Mouse (Mus musculus) urinary bladder, postnatal 25 days (tissue): ENCODE measurements around the gene Rps16.
A peak's percentile ranks its signal among the peaks of the same experiment; 100 is the strongest.

Experiments used
- DNase-seq: peaks from one replicate; pipeline ENCODE4 v3.0.0; 2022; ENCODE audit warnings: low spot score

The Rps16 gene

DNA sequence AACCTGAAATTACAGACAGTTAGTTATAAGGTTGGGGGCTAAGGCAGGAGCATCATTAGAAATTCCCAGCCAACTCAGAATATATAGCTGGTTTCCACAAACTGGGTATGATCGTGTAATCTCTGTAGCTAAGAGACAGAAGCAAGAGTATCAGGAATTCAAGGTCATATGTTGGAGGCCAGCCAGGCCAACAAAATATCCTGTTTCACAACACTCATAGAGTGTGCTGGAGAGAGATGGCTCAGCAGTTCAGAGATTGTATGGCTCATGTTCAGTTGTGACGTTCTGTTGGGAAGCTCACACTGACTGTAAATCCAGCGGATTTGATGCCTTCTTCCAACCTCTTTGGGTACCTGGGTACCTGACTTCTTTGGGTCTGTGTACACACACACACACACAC, 2.7 kb upstream of the Rps16 start:
- DNase-seq = no peak

GRCm38 (mm10) chr7:28348601-28349000, 1.9 kb upstream of the Rps16 start:
- DNase-seq = no peak

- DNase-seq = no peak
Measured at GRCm38 (mm10) chr7:28351676-28352191, 1.3 kb downstream of the Rps16 start.

DNA sequence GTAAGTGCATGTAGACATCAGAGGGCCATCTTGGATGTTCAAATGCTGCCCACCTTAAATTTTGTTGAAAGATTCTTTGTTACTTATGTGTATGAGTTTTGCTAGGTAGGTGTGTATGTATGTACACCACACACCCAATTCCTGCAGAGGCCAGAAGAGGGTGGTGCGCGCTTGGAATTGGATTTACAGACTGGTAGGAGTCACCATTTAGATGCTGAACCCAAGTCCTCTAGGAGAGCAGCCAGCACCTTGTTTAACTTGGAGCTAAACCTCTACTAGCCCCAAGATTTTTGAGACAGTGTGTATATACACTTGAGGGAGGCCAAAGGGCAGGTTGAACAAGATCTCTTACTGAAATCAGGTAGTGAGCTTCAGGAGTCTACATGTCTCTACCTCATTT, 2.8 kb downstream of the Rps16 start:
- no peak for DNase-seq

- no peak for DNase-seq
Measured at GRCm38 (mm10) chr7:28354113-28354581, 3.7 kb downstream of the Rps16 start.

DNA sequence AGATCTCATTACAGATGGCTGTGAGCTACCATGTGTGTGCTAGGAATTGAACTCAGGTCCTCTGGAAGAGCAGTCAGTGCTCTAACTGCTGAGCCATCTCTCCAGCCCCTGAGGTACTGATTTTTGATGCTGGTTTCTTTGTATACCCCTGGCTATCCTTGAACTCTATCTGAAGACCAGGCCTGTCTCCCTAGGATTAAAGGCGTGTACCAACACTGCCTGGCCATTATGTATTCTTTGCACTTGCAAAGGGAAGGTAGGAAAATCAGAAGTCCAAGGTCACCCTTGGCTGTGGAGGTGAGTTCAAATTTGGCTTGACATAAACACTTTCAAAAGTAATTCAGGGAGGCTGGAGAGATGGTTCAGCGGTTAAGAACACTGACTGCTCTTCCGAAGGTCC, 4.1 kb downstream of the Rps16 start:
- no peak for DNase-seq

DNA sequence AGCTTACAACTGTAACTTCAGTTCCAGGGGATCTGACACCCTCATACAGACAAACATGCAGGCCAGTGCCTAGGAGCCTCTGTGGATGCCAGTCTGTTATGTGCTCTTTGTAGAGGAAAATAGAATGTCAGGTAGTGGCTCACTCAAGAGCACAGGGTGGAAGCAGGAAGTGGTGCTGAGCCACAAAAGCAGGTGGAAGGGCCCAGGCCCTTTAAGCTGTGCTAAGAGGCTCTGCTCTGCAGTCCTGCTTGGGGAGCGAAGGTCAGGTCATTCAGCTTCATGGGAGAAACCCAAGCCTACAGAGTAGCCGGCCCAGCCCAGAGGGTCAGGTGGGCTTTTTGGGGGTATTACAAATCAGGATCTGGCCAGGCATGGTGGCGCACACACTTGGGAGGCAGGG, 4.8 kb downstream of the Rps16 start:
- no peak for DNase-seq

DNA sequence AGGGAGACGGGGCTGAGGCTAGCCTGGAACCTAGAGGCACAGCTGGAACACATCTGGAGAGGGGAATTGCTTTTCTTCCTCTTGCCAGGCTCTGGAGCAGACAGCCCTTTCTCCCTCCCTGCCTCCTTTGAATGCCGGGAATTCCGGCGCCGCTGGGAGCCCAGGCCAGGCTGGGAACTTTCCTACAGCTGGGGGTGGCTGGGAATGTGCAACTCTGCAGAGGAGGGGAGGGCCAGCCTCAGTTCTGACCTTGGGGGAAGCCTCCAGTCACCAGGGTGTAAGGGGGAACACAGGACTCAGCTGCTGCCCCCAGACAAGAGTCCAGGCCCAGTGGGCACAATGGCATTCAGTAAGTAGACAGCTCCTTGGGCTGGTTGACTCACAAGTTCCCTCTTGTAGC, 6.5 kb downstream of the Rps16 start:
- no peak for DNase-seq

DNA sequence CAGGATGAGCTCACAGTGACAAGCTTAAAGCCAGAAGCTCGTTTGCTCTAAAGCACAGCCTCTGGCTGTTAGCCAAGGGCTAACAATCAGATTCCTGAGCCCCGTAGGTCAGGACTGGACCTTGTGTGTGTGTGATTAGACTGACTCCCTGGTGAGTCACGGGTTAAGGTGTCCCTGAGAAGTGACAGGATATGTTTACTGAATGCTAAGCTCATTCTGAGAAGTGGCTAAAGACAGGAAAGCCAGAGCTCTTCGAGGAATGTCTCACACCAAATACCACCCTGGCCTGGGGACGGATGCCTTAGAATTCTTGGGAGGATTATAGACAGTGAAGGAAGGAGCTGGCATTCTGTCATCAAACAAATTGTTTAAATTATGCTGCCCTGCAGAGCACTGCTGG, 7.5 kb downstream of the Rps16 start:
- no peak for DNase-seq

- no peak for DNase-seq
Measured at GRCm38 (mm10) chr7:28358431-28358830, 8.0 kb downstream of the Rps16 start.

DNA sequence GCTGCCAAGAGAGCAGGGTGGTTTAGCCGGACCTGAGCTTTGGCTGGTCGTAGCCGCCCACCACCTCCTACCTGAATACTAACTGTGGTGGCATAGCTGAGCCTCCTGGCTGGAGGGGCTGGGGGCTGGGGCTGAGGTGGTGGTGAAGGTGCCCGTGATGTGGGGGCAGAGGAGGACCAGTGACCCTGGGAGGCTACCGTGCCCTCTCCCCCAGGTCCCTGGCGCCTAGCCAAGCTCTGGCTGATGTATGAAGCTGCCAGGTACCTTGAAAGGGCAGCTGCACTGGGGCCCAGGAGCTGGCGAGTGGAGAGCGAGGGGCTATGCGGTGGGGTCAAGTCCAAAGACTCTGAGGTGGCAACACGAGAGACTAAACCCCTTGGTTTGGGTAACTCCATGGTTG, 9.4 kb downstream of the Rps16 start:
- no peak for DNase-seq

DNA sequence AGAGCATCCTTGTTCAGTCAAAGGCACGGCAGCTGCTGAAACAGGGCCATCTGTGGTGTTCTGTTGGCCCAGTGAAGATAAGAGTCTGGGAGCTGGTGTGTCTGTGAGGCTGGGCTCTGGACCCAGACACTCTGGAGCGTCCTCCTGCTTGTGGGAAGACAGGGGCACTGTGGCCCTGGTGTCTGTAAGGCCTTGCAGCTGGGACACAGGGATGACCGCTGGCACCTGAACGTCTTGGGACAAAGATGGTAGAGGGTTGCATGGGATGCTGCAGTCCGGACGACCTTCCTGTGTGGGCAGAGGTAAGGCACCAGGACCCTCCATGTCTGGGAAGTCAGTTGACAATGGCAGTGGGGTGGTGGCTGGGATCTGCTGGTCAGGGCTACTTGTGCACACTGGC, 9.8 kb downstream of the Rps16 start:
- no peak for DNase-seq

- DNase-seq = no peak
Measured at GRCm38 (mm10) chr7:28361647-28362341, 11.3 kb downstream of the Rps16 start.

GRCm38 (mm10) chr7:28362441-28363060, 12.1 kb downstream of the Rps16 start:
- DNase-seq = no peak

DNA sequence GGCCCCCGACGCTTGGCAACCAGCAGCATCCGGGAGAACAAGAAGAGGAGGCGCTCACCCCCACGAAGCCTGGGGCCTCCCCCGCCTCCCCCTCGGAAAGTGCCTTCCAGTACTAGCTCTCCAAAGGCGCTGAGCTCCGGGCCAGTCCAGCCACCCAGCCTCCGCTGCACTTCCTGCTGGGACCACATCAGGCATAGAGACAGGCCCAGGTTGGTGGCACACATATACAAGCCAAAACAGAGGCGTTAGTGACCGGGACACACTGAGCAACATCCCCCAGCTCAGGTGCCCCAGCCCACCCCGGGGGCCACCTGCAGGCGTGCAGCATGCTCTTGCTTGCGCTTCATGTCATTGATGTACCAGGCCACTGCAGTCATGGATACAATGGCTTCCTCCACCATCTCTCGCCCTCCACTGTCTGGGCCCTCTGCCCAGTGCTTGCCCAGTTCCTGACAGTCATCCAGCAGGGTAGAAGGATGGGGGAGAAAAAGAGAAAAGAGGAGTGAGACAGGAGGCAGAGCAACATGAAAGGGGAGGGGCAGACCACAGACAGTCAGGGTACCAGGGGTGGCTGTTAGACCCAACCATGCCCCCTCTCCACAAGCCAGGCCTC, 17.3 kb downstream of the Rps16 start:
- no peak for DNase-seq

DNA sequence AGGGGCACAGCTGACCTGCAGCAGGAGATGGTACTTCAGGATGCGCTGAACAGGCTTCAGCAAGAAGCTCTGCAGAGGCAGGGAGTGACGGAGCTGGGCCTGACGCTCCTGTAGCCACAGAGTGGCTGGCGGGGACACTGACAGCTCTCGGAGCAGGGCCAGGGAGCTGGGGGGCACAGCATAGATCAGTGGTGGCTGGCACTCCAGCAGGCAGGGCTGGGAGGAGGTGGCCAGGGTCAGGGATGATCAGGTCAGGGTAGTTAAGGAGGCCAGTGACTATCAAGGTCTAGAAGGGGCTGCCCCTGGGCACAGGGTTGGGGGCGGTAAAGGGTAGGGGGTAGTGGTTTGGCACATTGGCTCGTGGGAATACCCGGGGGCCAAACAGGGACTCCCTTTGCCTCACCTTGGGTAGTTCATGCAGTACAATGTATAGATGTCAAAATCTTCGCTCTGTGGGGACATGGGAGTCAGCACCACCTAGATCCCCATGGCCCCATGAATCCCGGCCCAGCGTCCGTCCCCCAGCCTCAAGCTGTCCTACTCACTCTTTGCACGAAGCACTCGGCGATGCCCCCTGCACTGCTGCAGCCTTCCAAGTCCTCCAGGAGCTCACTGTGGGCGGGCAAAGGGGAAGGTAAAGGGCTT, 17.9 kb downstream of the Rps16 start:
- DNase-seq = no peak

- DNase-seq = no peak
Measured at GRCm38 (mm10) chr7:28370051-28370450, 19.6 kb downstream of the Rps16 start.

DNA sequence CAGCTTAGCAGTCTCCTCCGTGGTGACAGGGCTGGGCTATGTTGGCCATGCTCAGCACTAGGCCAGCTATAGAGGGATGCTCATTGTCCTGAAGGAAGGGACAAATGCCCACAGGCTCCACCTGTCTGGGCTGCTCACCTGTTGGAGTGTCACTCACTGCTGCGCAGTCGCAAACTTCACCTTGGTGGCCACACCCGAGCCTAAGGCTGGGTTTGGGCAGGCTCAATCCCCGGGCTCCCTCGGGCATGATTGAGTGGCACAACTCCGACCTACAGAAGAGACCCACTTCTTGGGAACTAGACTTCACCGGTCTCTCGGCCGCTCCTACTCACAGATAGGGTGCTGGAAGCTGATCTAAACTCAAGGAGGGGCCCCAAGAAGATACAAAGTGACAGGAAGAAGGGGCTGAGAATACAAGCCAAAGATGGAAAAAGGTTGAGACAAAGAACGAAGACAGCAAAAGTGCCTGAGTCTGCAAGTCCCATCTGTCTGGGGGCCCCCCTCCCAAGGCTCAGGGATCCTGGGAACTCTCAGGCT, 20.6 kb downstream of the Rps16 start:
- peak; percentile 50 for DNase-seq

DNA sequence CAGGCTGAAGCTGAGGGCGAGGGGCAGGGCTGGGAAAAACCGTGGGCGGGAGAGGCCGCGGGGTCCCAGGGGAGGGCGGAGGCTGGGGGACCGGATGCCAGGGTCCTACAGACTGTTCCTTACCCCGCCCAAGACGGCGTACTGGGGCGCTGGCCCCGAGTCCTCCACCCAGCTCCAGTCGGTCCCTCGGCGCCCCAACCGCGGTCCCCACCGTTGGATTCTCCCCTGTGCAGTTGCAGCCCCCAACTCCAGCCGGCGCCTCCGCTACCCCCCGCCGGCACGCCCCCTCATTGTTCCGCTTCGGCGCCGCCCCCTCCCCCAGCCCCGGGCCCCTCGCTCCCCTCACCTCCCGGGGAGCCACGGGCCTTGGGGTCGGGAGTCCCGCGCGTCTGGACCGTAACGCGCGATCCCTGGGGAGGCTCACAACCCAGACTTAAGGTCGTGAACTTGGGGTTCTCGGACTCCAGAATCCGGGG, 21.1 kb downstream of the Rps16 start:
- peak; percentile 47 for DNase-seq

GRCm38 (mm10) chr7:28372251-28373108, 22.0 kb downstream of the Rps16 start, which contains the start of gene Plekhg2:
Plekhg2 (minus strand) TSS chr7:28372599.
- peak; percentile 99 for DNase-seq

DNA sequence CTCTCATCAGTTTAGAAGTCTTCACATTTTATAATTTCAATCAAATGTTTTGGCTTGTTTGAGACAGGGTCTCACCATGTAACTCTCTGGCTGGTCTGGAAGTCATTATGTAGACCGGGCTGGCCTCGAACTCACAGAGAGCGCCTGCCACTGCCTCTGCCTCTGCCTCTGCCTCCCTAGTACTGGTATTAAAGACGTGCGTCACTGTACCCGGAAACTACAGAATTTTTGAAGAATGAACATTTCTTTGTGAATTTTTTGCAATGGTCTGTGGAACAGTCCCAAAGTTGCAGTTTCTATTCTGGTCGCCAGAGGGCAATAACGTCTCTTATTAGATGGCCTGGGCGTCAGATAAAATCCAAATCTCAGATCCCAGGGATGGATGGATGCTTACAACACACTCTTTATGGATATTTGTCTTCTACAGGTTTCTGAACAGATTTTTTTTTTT, 22.7 kb downstream of the Rps16 start:
- DNase-seq = peak; percentile 67
